ENCODE assay signal across 8 mouse cellular contexts in genomic region chrX:47912306-47912792, GRCm38 (mm10). TPM values are rescaled to one million over a fixed set of nuclear protein-coding genes. Genes with fewer than 3 reads are reported as not detected.
DNase-seq lines count a peak whose midpoint lies in the region; ATAC-seq and TF ChIP-seq lines count a peak whose summit lies in the region.

Gene Ocrl, plus strand, starts transcription at chrX:47912387.

- peak within 1 kb of the TSS; percentile 58; the same call in 1 of the 2 replicates for H3K27ac ChIP-seq in hindbrain, embryonic 11.5 days (ENCODE audit: low read depth, low read length)
- peak within 1 kb of the TSS; percentile 75 for H3K27ac ChIP-seq in lung, postnatal 0 days (ENCODE audit: low read length)

- H3K4me1 ChIP-seq in hindbrain, embryonic 11.5 days (replicated peaks; ENCODE audit: control insufficient read depth, insufficient read depth, low read length) = no peaks in the 10 kb centered on the region
- no peaks in the 10 kb centered on the region for H3K4me1 ChIP-seq in lung, postnatal 0 days (ENCODE audit: insufficient read depth, low read depth, low read length)

- no peaks in the 10 kb centered on the region for H3K9me3 ChIP-seq in hindbrain, embryonic 11.5 days (ENCODE audit: control insufficient read depth, low read length)
- H3K9me3 ChIP-seq in lung, postnatal 0 days (ENCODE audit: low read length) = no peaks in the 10 kb centered on the region

- DNase-seq in Patski (ENCODE audit: low read depth, low spot score) = no peak
- DNase-seq in cerebellum, postnatal 14 days = peak; percentile 82 to 83
- peak; percentile 22 to 47 for DNase-seq in frontal cortex, postnatal 14 days (ENCODE audit: low spot score in 2 of 2)
- peak; percentile 80 for DNase-seq in hindbrain, embryonic 11.5 days (ENCODE audit: low spot score)
- DNase-seq in layer of hippocampus, postnatal 10 days (ENCODE audit: low spot score in 2 of 2) = peak; percentile 71 to 79
- DNase-seq in lung, postnatal 0 days (ENCODE audit: low spot score) = peak; percentile 65
- DNase-seq in ovary, postnatal 10 days (ENCODE audit: low spot score) = peak; percentile 46
- peak; percentile 44 to 68 for DNase-seq in thymus, postnatal 10 days (ENCODE audit: low spot score in 2 of 2)

- ATAC-seq in Patski = peak; percentile 87
- ATAC-seq in hindbrain, embryonic 11.5 days (ENCODE audit: low FRiP score) = peak; percentile 92
- ATAC-seq in lung, postnatal 0 days = peak; percentile 88

- peak within 1 kb of the TSS; percentile 53 for H3K4me3 ChIP-seq in hindbrain, embryonic 11.5 days (ENCODE audit: low read depth, low read length)
- peak within 1 kb of the TSS; percentile 58 for H3K4me3 ChIP-seq in lung, postnatal 0 days (ENCODE audit: low read depth, low read length)

- POLR2A ChIA-PET in Patski (lab: Charles Lee) = no interaction called here

- TF ChIP-seq EP300 in lung, postnatal 0 days (IDR thresholded peaks at IDR 0.05) = no peak

- peak within 1 kb of the TSS; percentile 39 for H3K4me2 ChIP-seq in hindbrain, embryonic 11.5 days (replicated peaks; ENCODE audit: low read depth, low read length)
- H3K4me2 ChIP-seq in lung, postnatal 0 days (replicated peaks; ENCODE audit: low read depth, low read length) = peak within 1 kb of the TSS; percentile 53

- CTCF ChIA-PET in Patski (lab: Charles Lee) = interaction anchor here (1.5 to 2.3 kb wide), 3 partner anchors 8 to 19 kb away, joined by 4 to 6 read pairs (median 4); no protein-coding TSS in a partner anchor

- H3K36me3 ChIP-seq in hindbrain, embryonic 11.5 days (ENCODE audit: control insufficient read depth, insufficient read depth, low read length) = no peaks in the 10 kb centered on the region
- H3K36me3 ChIP-seq in lung, postnatal 0 days (ENCODE audit: insufficient read depth, low read length) = no peaks in the 10 kb centered on the region

- WGBS in hindbrain, embryonic 11.5 days = 8% methylated on average over 30 of the region's 35 CpGs
- 10% methylated on average over 30 of the region's 35 CpGs for WGBS in lung, postnatal 0 days

- peak; percentile 57 for TF ChIP-seq CTCF in Patski (IDR thresholded peaks at IDR 0.05)
- TF ChIP-seq CTCF in lung, postnatal 0 days (IDR thresholded peaks at IDR 0.05) = peak; percentile 75

- H3K27me3 ChIP-seq in Patski = peaks cover 16% of the 10 kb centered on the region
- H3K27me3 ChIP-seq in hindbrain, embryonic 11.5 days (ENCODE audit: control insufficient read depth, insufficient read depth, low read length) = no peaks in the 10 kb centered on the region
- no peaks in the 10 kb centered on the region for H3K27me3 ChIP-seq in lung, postnatal 0 days (replicated peaks; ENCODE audit: insufficient read depth, low read length)

- H3K9ac ChIP-seq in hindbrain, embryonic 11.5 days (ENCODE audit: low read depth, low read length) = peak within 1 kb of the TSS; percentile 76
- H3K9ac ChIP-seq in lung, postnatal 0 days (replicated peaks; ENCODE audit: low read depth) = peak within 1 kb of the TSS; percentile 56

- in situ Hi-C loops in Patski (cut with MboI; ENCODE audit: low pct_unique_long_range_greater_than_20kb) = no loop called here

RNA-seq across cellular contexts. Expression of gene Ocrl, which starts in this region (rescaled TPM):
- polyA plus RNA-seq in Patski (2021) = 24.3 TPM
- polyA plus RNA-seq in hindbrain, embryonic 11.5 days (2014; fragmentation: Nextera tagmentation; extraction: Ambion mirVana) = 21.5 and 22.8 TPM in 2 replicates
- total RNA-seq in layer of hippocampus, postnatal 10 days (2021) = 10 to 100 TPM; 48.6 to 56.0 TPM
- polyA plus RNA-seq in lung, postnatal 0 days (2015; fragmentation: Nextera tagmentation; extraction: Ambion mirVana) = 9.3 and 11.5 TPM in 2 replicates
